Mouse (Mus musculus): Measurements from ENCODE around the gene Inafm2. TPM values are rescaled to one million over a fixed set of nuclear protein-coding genes. Genes with fewer than 3 reads are reported as not detected.
A peak's percentile ranks its signal among the peaks of the same experiment; 100 is the strongest.

Inafm2 gene
- polyA plus RNA-seq, 1 experiment from 2014 or later, result 24.1 TPM

DNA sequence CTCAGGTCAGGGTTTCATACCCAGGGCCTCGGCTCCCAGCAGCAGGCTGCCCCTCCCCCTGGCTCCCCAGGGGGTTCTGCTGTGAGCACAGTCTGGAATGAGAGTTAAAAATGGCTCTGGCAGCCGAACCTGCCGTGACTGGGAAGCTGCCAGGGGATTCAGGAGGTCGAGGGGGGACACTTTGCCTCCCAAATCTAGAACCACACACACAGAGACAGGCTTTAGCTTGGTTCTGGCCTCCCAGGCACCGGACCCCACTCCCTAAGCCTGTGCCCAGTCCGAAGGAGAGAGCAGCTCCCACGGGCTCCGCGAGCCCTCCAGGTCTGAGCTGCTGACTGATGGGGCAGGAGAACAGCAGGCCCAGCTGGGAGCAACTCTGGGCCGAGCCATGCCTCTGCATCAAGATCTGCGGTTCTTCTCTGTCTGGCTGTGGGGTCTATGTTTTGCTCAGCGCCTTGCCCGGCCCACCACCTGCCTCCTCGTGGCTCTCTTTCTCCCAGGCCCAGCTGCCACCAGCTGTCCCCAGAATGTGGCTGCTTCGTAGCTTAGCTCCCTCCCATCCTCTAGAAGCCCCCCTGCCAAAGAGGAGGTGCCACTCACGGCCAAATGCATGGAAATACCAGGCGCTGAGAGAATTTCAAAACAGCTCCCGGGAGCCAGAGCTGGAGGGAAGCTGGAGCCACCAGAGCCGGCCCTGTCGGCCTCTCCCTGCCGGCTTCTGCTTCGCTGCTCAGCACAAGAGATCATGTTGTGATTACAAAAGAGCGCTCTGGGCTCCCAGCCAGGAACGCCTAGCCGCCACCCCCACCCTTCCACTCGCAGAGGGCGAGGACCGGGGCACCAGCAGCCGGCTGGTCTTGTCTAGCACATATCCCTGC is 16.6 kb downstream of the Inafm2 start, which contains the start of gene Ccdc9b:
TSS of gene Ccdc9b (minus strand) at position 756 of the 878 bp plus-strand sequence.
- H3K27ac ChIP-seq (ENCODE audit: low read length), result peak within 1 kb of the TSS; percentile 93
- ATAC-seq, result peak; percentile 84
- H3K4me2 ChIP-seq (ENCODE audit: low read depth, low read length), result peak within 1 kb of the TSS; percentile 59
- H3K36me3 ChIP-seq (ENCODE audit: control insufficient read depth, insufficient read depth, low read length), result no peaks in the 10 kb centered on the region
- no peaks in the 10 kb centered on the region for H3K9me3 ChIP-seq (ENCODE audit: control insufficient read depth, low read length)
- peak within 1 kb of the TSS; percentile 68 for H3K9ac ChIP-seq (ENCODE audit: low read depth, low read length)
- 7% methylated on average over 29 of the region's 29 CpGs for WGBS
- peak within 1 kb of the TSS; percentile 31 for H3K4me3 ChIP-seq (ENCODE audit: low read length)
- H3K27me3 ChIP-seq (replicated peaks; ENCODE audit: control insufficient read depth, insufficient read depth, low read length), result no peaks in the 10 kb centered on the region
- peaks cover 49% of the 10 kb centered on the region for H3K4me1 ChIP-seq (ENCODE audit: control insufficient read depth, insufficient read depth, low read length)

DNA sequence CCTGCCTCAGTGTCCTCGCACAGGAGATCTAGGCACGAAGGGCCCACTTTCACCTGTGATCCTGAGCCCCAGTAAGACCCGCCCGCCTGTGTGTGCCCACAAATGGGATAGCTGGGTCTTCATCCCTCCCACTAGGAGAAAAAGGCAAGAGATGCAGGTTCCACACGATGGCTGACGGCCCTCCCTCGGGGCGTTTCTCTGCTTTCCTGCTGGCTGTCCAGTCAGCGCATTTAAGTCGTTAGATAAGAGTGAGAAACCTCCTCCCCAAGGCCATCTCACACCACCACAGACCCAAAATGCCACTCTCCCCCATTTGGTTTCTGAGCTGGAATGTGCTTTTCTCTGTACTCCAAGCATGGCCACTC is 17.2 kb downstream of the Inafm2 start:
- peak overlapping the region; percentile 93 for H3K27ac ChIP-seq (ENCODE audit: low read length)
- peaks cover 49% of the 10 kb centered on the region for H3K4me1 ChIP-seq (ENCODE audit: control insufficient read depth, insufficient read depth, low read length)
- H3K9ac ChIP-seq (ENCODE audit: low read depth, low read length), result peak overlapping the region; percentile 68
- no peaks in the 10 kb centered on the region for H3K9me3 ChIP-seq (ENCODE audit: control insufficient read depth, low read length)
- H3K4me2 ChIP-seq (ENCODE audit: low read depth, low read length), result peak overlapping the region; percentile 59; the same call in 1 of the 2 replicates
- no peak for ATAC-seq
- H3K27me3 ChIP-seq (replicated peaks; ENCODE audit: control insufficient read depth, insufficient read depth, low read length), result no peaks in the 10 kb centered on the region
- H3K4me3 ChIP-seq (ENCODE audit: low read length), result peak overlapping the region; percentile 31
- 15% methylated on average over 10 of the region's 10 CpGs for WGBS
- H3K36me3 ChIP-seq (ENCODE audit: control insufficient read depth, insufficient read depth, low read length), result no peaks in the 10 kb centered on the region

DNA sequence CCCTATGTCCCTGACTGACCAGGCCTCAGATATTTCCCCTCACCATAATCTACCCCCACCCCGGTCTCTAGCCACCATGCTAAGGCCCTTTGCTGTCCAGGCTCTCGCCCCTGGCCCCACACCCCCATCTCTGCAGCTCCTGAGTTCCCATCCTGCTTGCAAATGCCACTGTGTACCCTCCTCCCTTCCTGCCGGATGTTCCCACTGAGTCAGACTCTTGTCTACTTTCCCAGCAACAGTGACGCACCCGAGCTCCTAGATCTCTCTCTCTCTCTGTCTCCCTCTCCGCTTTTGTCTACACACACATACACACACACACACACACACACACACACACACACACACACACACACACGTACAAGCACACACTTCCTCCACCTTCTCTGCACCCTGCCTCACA is 17.9 kb downstream of the Inafm2 start:
- H3K36me3 ChIP-seq (ENCODE audit: control insufficient read depth, insufficient read depth, low read length), result no peaks in the 10 kb centered on the region
- H3K4me1 ChIP-seq (ENCODE audit: control insufficient read depth, insufficient read depth, low read length), result peaks cover 52% of the 10 kb centered on the region
- 64% methylated on average over 7 of the region's 7 CpGs for WGBS
- ATAC-seq, result no peak
- no peaks in the 10 kb centered on the region for H3K9me3 ChIP-seq (ENCODE audit: control insufficient read depth, low read length)
- no peak overlapping the region; the same call in 1 of the 2 replicates for H3K9ac ChIP-seq (ENCODE audit: low read depth, low read length)
- H3K4me2 ChIP-seq (ENCODE audit: low read depth, low read length), result no peak overlapping the region
- no peak overlapping the region for H3K4me3 ChIP-seq (ENCODE audit: low read length)
- no peaks in the 10 kb centered on the region for H3K27me3 ChIP-seq (replicated peaks; ENCODE audit: control insufficient read depth, insufficient read depth, low read length)
- no peak overlapping the region for H3K27ac ChIP-seq (ENCODE audit: low read length)

DNA sequence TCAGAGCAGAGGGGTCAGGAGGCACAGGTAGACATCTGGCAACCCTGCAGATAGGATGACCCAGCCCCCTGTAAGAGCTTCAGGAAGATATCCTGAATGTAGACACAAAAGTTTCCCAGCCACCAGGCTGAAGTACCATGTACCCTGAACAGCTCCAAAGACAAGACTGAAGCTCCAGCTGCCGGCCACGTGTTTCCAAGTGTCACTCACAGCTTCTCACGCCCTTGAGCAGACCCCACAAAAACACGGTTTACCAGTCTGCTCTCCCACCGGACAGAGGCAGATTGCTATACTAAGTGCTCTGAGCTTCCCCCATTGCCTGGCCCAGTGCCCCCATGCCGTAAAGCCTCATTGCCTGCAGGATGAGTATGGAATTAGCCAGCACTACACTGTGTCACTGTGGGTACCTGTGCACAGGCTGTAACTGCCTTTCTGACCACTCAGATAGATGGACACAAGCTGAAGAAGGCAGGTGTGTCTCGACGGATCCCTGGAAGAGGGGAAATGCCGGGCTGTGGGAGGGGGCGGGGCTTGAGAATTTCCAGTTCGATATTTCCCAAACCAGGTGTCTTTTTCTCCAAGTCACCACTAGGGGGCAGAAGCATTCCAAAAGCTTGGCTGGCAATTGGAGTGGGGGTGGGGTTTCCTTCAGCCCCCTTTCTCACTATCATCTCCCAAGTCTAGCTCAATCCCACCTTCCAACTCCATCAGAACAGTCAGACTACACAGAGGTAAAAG is 18.7 kb downstream of the Inafm2 start:
- 23% methylated on average over 11 of the region's 11 CpGs for WGBS
- Histone ChIP-seq H3K27ac (ENCODE audit: low read length) (no peak overlapping the region), H3K36me3 (ENCODE audit: control insufficient read depth, insufficient read depth, low read length) (no peaks in the 10 kb centered on the region), H3K9me3 (ENCODE audit: control insufficient read depth, low read length) (no peaks in the 10 kb centered on the region), H3K4me3 (ENCODE audit: low read length) (no peak overlapping the region), H3K4me2 (ENCODE audit: low read depth, low read length) (no peak overlapping the region), H3K4me1 (ENCODE audit: control insufficient read depth, insufficient read depth, low read length) (peaks cover 52% of the 10 kb centered on the region), H3K27me3 (replicated peaks; ENCODE audit: control insufficient read depth, insufficient read depth, low read length) (no peaks in the 10 kb centered on the region), H3K9ac (ENCODE audit: low read depth, low read length) (no peak overlapping the region)
- ATAC-seq, result no peak

DNA sequence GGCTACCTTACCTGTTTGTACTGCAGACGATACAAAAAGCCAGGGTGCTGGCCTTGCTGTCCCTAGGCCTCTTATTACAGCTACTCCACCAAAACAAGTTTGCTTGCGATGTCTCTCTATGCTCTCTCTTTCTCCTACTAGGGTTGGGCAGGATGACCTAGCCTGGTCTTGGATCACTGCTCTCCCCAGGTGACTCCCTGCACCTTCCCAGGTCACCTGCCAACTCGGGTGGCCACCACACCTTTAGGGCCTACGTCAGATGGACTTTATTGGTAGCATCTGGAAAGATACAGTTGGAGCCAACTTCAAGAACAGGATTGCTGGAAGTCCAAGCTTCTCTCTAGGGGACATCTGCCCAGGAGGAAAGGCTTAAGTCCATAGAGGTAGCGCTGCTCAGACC is 19.3 kb downstream of the Inafm2 start:
- no peak overlapping the region for H3K9ac ChIP-seq (ENCODE audit: low read depth, low read length)
- H3K4me3 ChIP-seq (ENCODE audit: low read length), result no peak overlapping the region
- no peaks in the 10 kb centered on the region for H3K36me3 ChIP-seq (ENCODE audit: control insufficient read depth, insufficient read depth, low read length)
- H3K9me3 ChIP-seq (ENCODE audit: control insufficient read depth, low read length), result no peaks in the 10 kb centered on the region
- ATAC-seq, result no peak
- 88% methylated on average over 5 of the region's 5 CpGs for WGBS
- H3K27me3 ChIP-seq (replicated peaks; ENCODE audit: control insufficient read depth, insufficient read depth, low read length), result no peaks in the 10 kb centered on the region
- no peak overlapping the region for H3K27ac ChIP-seq (ENCODE audit: low read length)
- no peak overlapping the region for H3K4me2 ChIP-seq (ENCODE audit: low read depth, low read length)
- H3K4me1 ChIP-seq (ENCODE audit: control insufficient read depth, insufficient read depth, low read length), result peaks cover 46% of the 10 kb centered on the region

DNA sequence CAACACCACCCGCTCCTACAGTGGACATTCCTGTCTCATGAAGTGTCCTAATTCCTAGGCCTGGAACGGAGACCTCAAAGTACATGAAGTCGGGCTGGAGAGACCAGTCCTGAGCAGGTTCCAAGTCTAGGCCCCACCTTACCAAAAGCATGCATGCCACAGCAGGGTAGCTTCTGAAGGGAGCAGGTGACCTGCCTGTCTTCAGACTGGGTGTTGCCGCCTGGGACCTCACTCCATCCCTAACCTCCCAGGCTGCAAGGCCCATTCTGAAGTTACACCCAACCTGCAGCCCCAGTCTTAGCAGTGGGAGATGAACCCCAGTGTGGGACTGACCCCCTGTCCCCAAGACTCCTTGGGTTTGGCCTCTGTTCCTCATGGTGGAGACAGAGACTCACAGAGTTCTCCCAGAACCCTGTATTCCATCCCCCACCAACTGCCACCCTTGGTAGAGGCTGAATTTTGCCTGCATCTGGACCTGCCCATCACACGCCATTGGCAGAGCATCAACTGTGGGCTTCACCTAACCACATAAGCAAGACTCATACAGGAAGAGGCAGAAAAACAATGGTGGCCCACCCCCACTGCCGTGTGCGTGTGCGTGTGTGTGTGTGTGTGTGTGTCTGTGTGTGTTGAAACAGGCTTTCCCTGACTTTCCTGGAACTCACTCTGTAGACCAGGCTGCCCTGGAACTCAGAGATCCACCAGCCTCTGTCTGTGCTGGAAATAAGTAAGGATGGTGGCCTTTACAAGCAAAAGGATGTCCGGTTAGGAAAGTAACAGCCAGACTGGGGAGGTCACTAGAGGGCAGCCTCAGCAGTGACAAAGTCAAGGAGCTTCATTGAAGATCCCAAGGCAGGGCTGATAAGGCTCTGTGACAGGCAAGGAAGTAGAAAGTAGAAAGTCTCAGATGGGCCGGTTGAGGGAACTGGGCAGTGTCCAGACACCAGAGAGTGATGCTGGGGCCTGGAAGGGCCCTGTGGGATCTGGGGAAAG is 20.8 kb downstream of the Inafm2 start:
- no peaks in the 10 kb centered on the region for H3K36me3 ChIP-seq (ENCODE audit: control insufficient read depth, insufficient read depth, low read length)

DNA sequence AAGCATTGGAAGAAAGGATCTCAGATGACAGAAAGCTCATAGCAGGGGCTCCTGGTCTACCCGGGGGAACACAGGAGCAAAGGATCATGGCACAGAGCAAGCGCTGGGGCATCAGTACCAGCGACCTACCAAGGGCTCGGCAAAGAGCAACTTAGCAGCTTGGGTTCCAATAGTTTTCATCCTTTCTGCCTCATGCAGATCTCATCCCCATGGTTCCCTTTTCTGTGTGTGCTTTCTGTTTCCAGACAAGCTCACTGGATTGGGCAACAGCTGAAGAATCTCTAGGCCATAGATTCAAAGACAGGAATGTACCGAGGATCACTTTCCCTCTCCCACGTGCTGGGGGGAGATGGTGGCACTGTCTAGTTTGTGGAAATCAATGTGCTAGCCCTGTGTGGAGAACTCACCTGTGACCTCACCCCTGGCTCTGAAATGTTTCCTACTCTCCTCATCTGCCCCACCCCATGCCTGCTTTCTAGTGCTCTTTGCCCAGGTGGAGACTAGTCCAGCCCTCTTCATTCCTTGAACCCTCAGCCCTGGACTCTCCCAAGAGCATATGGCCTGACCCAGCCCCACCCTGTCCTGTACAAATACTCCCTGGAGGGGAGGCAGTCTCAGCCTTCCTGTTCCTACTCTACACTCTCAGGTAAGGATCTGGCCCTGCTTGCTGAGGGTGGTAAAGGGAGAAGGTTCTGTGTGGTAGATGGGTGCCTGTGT is 26.8 kb downstream of the Inafm2 start, which contains the start of gene Phgr1:
TSS of gene Phgr1 (plus strand) at position 612 of the 717 bp plus-strand sequence.
- peak; percentile 95 for ATAC-seq

More for the DNA sequence above, 20.8 kb downstream of the Inafm2 start:
- no peaks in the 10 kb centered on the region for H3K27me3 ChIP-seq (replicated peaks; ENCODE audit: control insufficient read depth, insufficient read depth, low read length)
- H3K27ac ChIP-seq (ENCODE audit: low read length), result no peak overlapping the region
- no peak overlapping the region for H3K9ac ChIP-seq (ENCODE audit: low read depth, low read length)
- H3K4me2 ChIP-seq (ENCODE audit: low read depth, low read length), result no peak overlapping the region
- H3K4me1 ChIP-seq (ENCODE audit: control insufficient read depth, insufficient read depth, low read length), result peaks cover 39% of the 10 kb centered on the region
- 76% methylated on average over 10 of the region's 10 CpGs for WGBS
- ATAC-seq, result no peak
- no peaks in the 10 kb centered on the region for H3K9me3 ChIP-seq (ENCODE audit: control insufficient read depth, low read length)
- no peak overlapping the region for H3K4me3 ChIP-seq (ENCODE audit: low read length)

DNA sequence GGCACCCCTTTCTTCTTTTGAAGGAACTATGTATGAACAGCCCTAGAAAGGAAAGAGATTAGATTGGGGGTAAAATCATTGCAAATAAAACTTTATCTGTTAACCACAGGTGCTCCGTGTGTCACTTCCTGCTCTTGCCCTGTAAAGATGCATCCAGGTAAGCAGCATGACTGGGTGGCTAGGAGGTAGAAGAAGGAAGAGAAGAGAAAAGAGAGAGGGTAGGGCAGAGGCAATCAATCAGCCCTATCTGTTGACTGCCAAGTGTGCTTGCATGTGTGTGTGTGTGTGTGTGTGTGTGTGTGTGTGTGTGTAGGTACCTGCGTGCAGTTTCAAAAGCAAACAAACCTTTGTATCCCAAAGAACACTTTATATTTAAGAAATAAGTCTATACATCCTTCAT is 29.0 kb downstream of the Inafm2 start:
- Histone ChIP-seq H3K9ac (ENCODE audit: low read depth, low read length) (no peak overlapping the region), H3K36me3 (ENCODE audit: control insufficient read depth, insufficient read depth, low read length) (no peaks in the 10 kb centered on the region; the same call in 1 of the 2 replicates), H3K4me3 (ENCODE audit: low read length) (no peak overlapping the region), H3K27ac (ENCODE audit: low read length) (peak overlapping the region; percentile 63), H3K4me1 (ENCODE audit: control insufficient read depth, insufficient read depth, low read length) (peaks cover 17% of the 10 kb centered on the region), H3K27me3 (replicated peaks; ENCODE audit: control insufficient read depth, insufficient read depth, low read length) (no peaks in the 10 kb centered on the region), H3K4me2 (ENCODE audit: low read depth, low read length) (peak overlapping the region; percentile 32; the same call in 1 of the 2 replicates), H3K9me3 (ENCODE audit: control insufficient read depth, low read length) (no peaks in the 10 kb centered on the region)
- ATAC-seq, result peak; percentile 56
- WGBS, result 65% methylated on average over 2 of the region's 2 CpGs

More for the DNA sequence above, 26.8 kb downstream of the Inafm2 start, which contains the start of gene Phgr1:
- 67% methylated on average over 6 of the region's 6 CpGs for WGBS
- Histone ChIP-seq H3K9me3 (ENCODE audit: control insufficient read depth, low read length) (no peaks in the 10 kb centered on the region), H3K4me2 (ENCODE audit: low read depth, low read length) (peak within 1 kb of the TSS; percentile 32), H3K4me3 (ENCODE audit: low read length) (peak within 1 kb of the TSS; percentile 20), H3K27me3 (replicated peaks; ENCODE audit: control insufficient read depth, insufficient read depth, low read length) (no peaks in the 10 kb centered on the region), H3K4me1 (ENCODE audit: control insufficient read depth, insufficient read depth, low read length) (peaks cover 19% of the 10 kb centered on the region), H3K27ac (ENCODE audit: low read length) (peak within 1 kb of the TSS; percentile 68), H3K9ac (ENCODE audit: low read depth, low read length) (peak within 1 kb of the TSS; percentile 4; the same call in 1 of the 2 replicates), H3K36me3 (ENCODE audit: control insufficient read depth, insufficient read depth, low read length) (no peaks in the 10 kb centered on the region; the same call in 1 of the 2 replicates)
